Mouse (Mus musculus) heart, adult 2 months (tissue): ENCODE results near the gene Pgrmc2.

ENCODE experiments used
- CTCF ChIP-seq: fragments of 200-600 bp; IDR thresholded peaks from 2 replicates; pipeline ENCODE4 v1.8.1; 2022; ENCODE audit warnings: antibody characterized with exemption, mild to moderate bottlenecking, moderate library complexity
- EP300 ChIP-seq: fragments of 200-500 bp; IDR thresholded peaks from 2 replicates; pipeline ENCODE4 v1.6.1; 2011; ENCODE audit warnings: low read depth, low read length, control low read depth; ENCODE audit not compliant: insufficient read depth
- POLR2A ChIP-seq: fragments of 200-500 bp; IDR thresholded peaks from 2 replicates; pipeline ENCODE4 v1.6.1; 2011; ENCODE audit warnings: mild to moderate bottlenecking, low read depth, low read length, control low read depth; ENCODE audit not compliant: insufficient read depth

- TF ChIP-seq CTCF: no peak
- TF ChIP-seq EP300: no peak
- TF ChIP-seq POLR2A: no peak
These were observed 35.0 kb downstream of the Pgrmc2 start for GRCm38 (mm10) chr3:41047838-41048237.
